Mouse (Mus musculus) hindbrain, postnatal 0 days (tissue): ENCODE data around the gene Fam184a. TPM values are rescaled to one million over a fixed set of nuclear protein-coding genes. Genes with fewer than 3 reads are reported as not detected.

Experiments used
- ATAC-seq: fragments of 200-750 bp; cut with Nextera tagmentation; 2 replicates; pipeline ENCODE4 v1.8.0; 2017; ENCODE audit warnings: mild to moderate bottlenecking, moderate TSS enrichment, moderate library complexity
- DNase-seq: peaks from one replicate; pipeline ENCODE4 v3.0.0-alpha.2; 2015; ENCODE audit warnings: low spot score
- H3K27ac ChIP-seq: fragments of 300-500 bp; sonication (generic); 2 replicates; pipeline ENCODE4 v1.5.1; 2014; ENCODE audit warnings: mild to moderate bottlenecking
- H3K27me3 ChIP-seq: fragments of 300-500 bp; sonication (generic); 2 replicates; pipeline ENCODE4 v1.6.1; 2014; ENCODE audit warnings: low read length, mixed read lengths; ENCODE audit not compliant: insufficient read depth
- H3K36me3 ChIP-seq: fragments of 300-500 bp; sonication (generic); 2 replicates; pipeline ENCODE4 v1.6.1; 2014; ENCODE audit warnings: low read length, mixed read lengths; ENCODE audit not compliant: insufficient read depth
- H3K4me1 ChIP-seq: fragments of 300-500 bp; sonication (generic); 2 replicates; pipeline ENCODE4 v1.6.1; 2014; ENCODE audit warnings: antibody characterized with exemption, low read length, mixed read lengths; ENCODE audit not compliant: insufficient read depth
- H3K4me2 ChIP-seq: fragments of 300-500 bp; sonication (generic); 2 replicates; pipeline ENCODE4 v1.6.1; 2014; ENCODE audit warnings: low read depth, mild to moderate bottlenecking, low read length, moderate library complexity, mixed read lengths
- H3K4me3 ChIP-seq: fragments of 300-500 bp; sonication (generic); 2 replicates; pipeline ENCODE4 v1.5.1; 2014; ENCODE audit warnings: low read length
- H3K9ac ChIP-seq: fragments of 300-500 bp; sonication (generic); replicated peaks from 2 replicates; pipeline ENCODE4 v1.6.1; 2014; ENCODE audit warnings: mild to moderate bottlenecking, low read length, moderate library complexity, mixed read lengths
- H3K9me3 ChIP-seq: fragments of 300-500 bp; sonication (generic); 2 replicates; pipeline ENCODE4 v1.6.1; 2016; ENCODE audit warnings: low read length, mixed read lengths
- CTCF ChIP-seq: IDR thresholded peaks from 2 replicates; pipeline ENCODE4 v1.5.1; 2016; ENCODE audit warnings: antibody characterized with exemption, control low read depth, low read depth
- WGBS: fragments of 180-500 bp; shearing (Covaris S2); extraction: QIAGEN DNeasy Blood & Tissue Kit; methylation state at CpG from one replicate; pipeline ENCODE4 v1.1.7; 2014; 5-methylcytosine and 5-hydroxymethylcytosine counted together
- polyA plus RNA-seq: library from polyadenylated mRNA; unstranded; fragments of >200 nt; fragmentation: Nextera tagmentation; extraction: Ambion mirVana; gene quantifications from 2 replicates; pipeline ENCODE4 v1.2.1, GENCODE M21; 2015
- total RNA-seq: library from RNA; depleted of rRNA; stranded (reverse); fragments of >200 nt; gene quantifications from 2 replicates; pipeline ENCODE4 v1.2.3, GENCODE M21; 2014

Gene Fam184a
- total and polyA plus RNA-seq, 2 experiments from 2014 or later, result 15.2 to 23.4 TPM

GRCm38 (mm10) chr10:53738842-53739241 is 12.1 kb downstream of the Fam184a start:
- TF ChIP-seq CTCF, result no peak
- H3K4me3 ChIP-seq, result no peak overlapping the region
- H3K27me3 ChIP-seq, result no peaks in the 10 kb centered on the region
- no peak overlapping the region for H3K4me2 ChIP-seq
- no peaks in the 10 kb centered on the region for H3K9me3 ChIP-seq
- ATAC-seq, result no peak
- no peak overlapping the region for H3K9ac ChIP-seq
- 76% methylated on average over 8 of the region's 8 CpGs for WGBS
- H3K36me3 ChIP-seq, result no peaks in the 10 kb centered on the region
- no peaks in the 10 kb centered on the region for H3K4me1 ChIP-seq
- H3K27ac ChIP-seq, result no peak overlapping the region
- DNase-seq, result no peak

GRCm38 (mm10) chr10:53735201-53735865 is 15.6 kb downstream of the Fam184a start:
- ATAC-seq (no peak), DNase-seq (no peak)
- Histone ChIP-seq H3K9me3 (no peaks in the 10 kb centered on the region), H3K36me3 (no peaks in the 10 kb centered on the region), H3K9ac (no peak overlapping the region), H3K27me3 (no peaks in the 10 kb centered on the region), H3K27ac (no peak overlapping the region), H3K4me2 (no peak overlapping the region), H3K4me1 (no peaks in the 10 kb centered on the region), H3K4me3 (no peak overlapping the region)
- WGBS, result 70% methylated on average over 7 of the region's 7 CpGs
- no peak for TF ChIP-seq CTCF

- 75% methylated on average over 7 of the region's 7 CpGs for WGBS
- Histone ChIP-seq H3K9ac (no peak overlapping the region), H3K9me3 (no peaks in the 10 kb centered on the region), H3K27ac (no peak overlapping the region), H3K36me3 (no peaks in the 10 kb centered on the region), H3K4me1 (no peaks in the 10 kb centered on the region), H3K4me3 (no peak overlapping the region), H3K27me3 (no peaks in the 10 kb centered on the region), H3K4me2 (no peak overlapping the region)
- ATAC-seq (no peak), DNase-seq (peak; percentile 11)
- no peak for TF ChIP-seq CTCF
Observed at GRCm38 (mm10) chr10:53732324-53732723, 18.6 kb downstream of the Fam184a start.

- Histone ChIP-seq H3K9me3 (no peaks in the 10 kb centered on the region), H3K4me2 (no peak overlapping the region), H3K9ac (no peak overlapping the region), H3K4me3 (no peak overlapping the region), H3K27ac (no peak overlapping the region), H3K27me3 (no peaks in the 10 kb centered on the region), H3K4me1 (no peaks in the 10 kb centered on the region), H3K36me3 (no peaks in the 10 kb centered on the region)
- no peak for ATAC-seq
- 57% methylated on average over 1 of the region's 1 CpGs for WGBS
- TF ChIP-seq CTCF, result no peak
- no peak for DNase-seq
Observed at GRCm38 (mm10) chr10:53728883-53729282, 22.0 kb downstream of the Fam184a start.

- Histone ChIP-seq H3K27me3 (no peaks in the 10 kb centered on the region), H3K4me2 (no peak overlapping the region), H3K4me3 (no peak overlapping the region), H3K27ac (no peak overlapping the region), H3K9ac (no peak overlapping the region), H3K4me1 (no peaks in the 10 kb centered on the region), H3K9me3 (no peaks in the 10 kb centered on the region), H3K36me3 (no peaks in the 10 kb centered on the region)
- ATAC-seq (no peak), DNase-seq (no peak)
- 49% methylated on average over 2 of the region's 2 CpGs for WGBS
- no peak for TF ChIP-seq CTCF
Observed at GRCm38 (mm10) chr10:53725301-53725700, 25.6 kb downstream of the Fam184a start.

GRCm38 (mm10) chr10:53704516-53704915 is 46.4 kb downstream of the Fam184a start:
- Histone ChIP-seq H3K4me3 (no peak overlapping the region), H3K27me3 (no peaks in the 10 kb centered on the region), H3K27ac (no peak overlapping the region), H3K36me3 (no peaks in the 10 kb centered on the region), H3K4me1 (no peaks in the 10 kb centered on the region), H3K9me3 (no peaks in the 10 kb centered on the region), H3K9ac (no peak overlapping the region), H3K4me2 (no peak overlapping the region)
- no peak for ATAC-seq
- 97% methylated on average over 9 of the region's 9 CpGs for WGBS
- no peak for TF ChIP-seq CTCF
- DNase-seq, result no peak

GRCm38 (mm10) chr10:53698531-53698930 is 52.4 kb downstream of the Fam184a start:
- Histone ChIP-seq H3K9ac (no peak overlapping the region), H3K4me1 (no peaks in the 10 kb centered on the region), H3K4me2 (no peak overlapping the region), H3K9me3 (no peaks in the 10 kb centered on the region), H3K36me3 (no peaks in the 10 kb centered on the region), H3K4me3 (no peak overlapping the region), H3K27ac (no peak overlapping the region), H3K27me3 (no peaks in the 10 kb centered on the region)
- no peak for DNase-seq
- no peak for ATAC-seq
- TF ChIP-seq CTCF, result no peak
- WGBS, result 94% methylated on average over 10 of the region's 10 CpGs
